Mouse (Mus musculus) olfactory bulb, adult 2 months (tissue): ENCODE results near the gene Gna12.

Source experiments
- CTCF ChIP-seq: fragments of 200-500 bp; IDR thresholded peaks from 2 replicates; pipeline ENCODE4 v1.5.1; 2012; ENCODE audit warnings: low read depth, mild to moderate bottlenecking, low read length, moderate library complexity; ENCODE audit not compliant: insufficient read depth
- POLR2A ChIP-seq: fragments of 200-500 bp; IDR thresholded peaks from 2 replicates; pipeline ENCODE4 v1.6.1; 2012; ENCODE audit warnings: mild to moderate bottlenecking, low read depth, low read length, moderate library complexity; ENCODE audit not compliant: insufficient read depth

DNA sequence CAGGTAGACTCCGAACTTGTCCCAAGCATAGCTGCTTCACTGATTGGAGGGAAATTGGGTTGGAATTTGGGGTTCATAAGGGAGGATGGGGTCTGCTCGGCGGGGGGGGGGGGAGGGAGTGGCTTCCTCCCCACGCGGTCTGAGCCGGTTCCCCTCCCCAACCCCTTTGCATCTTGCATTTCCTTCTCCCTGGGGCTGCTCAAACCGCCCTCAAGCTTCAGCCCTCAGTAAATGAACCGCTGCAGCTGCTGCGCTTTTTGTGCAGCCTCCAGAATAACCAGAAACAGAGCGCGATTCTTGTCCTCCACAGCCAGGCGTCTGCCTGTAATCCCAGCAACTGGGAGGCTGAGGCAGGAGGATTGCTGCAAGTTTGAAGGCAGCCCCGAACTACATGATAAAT, 94.1 kb downstream of the Gna12 start:
- TF ChIP-seq POLR2A (no peak), CTCF (no peak)
